10 mouse cellular contexts compared by ENCODE assay signal in genomic region chr4:43629106-43629817, GRCm38 (mm10). TPM values are rescaled to one million over a fixed set of nuclear protein-coding genes. Genes with fewer than 3 reads are reported as not detected.
DNase-seq lines count a peak whose midpoint lies in the region; ATAC-seq and TF ChIP-seq lines count a peak whose summit lies in the region.
"Had no signal": no experiment of that assay in that cellular context is flagged by ENCODE, and none has a peak within 500 bp of the region (broad histone marks: within the 10 kb centered on the region; RNA-seq: fewer than 3 reads in every experiment).

No protein-coding gene starts in this region.

- DNase-seq in gastrocnemius, adult 2 months, result no peak
- DNase-seq in gastrocnemius, postnatal 4 days (ENCODE audit: low spot score in 2 of 2), result no peak
- DNase-seq in ES-CJ7 (ENCODE audit: low read depth, low spot score) (peak; percentile 55), adipocyte (ENCODE audit: low spot score) (no peak)
- DNase-seq in embryo, embryonic 11 days, result peak; percentile 48
- peak in 2 of 3 experiments; percentile 34 to 49 for DNase-seq in liver, embryonic 14.5 days (ENCODE audit: low read depth in 3 of 3, low spot score in 3 of 3)
- no peak for DNase-seq in adrenal gland, postnatal 14 days
- no peak for DNase-seq in urinary bladder, postnatal 14 days (ENCODE audit: low spot score)

- ATAC-seq in liver, embryonic 14.5 days (ENCODE audit: insufficient read depth), result peak; percentile 60; the same call in 1 of the 2 replicates

- peak overlapping the region; percentile 40 for H3K4me2 ChIP-seq in liver, embryonic 14.5 days (ENCODE audit: low read depth)

- H3K9ac ChIP-seq in liver, embryonic 14.5 days (replicated peaks), result no peak overlapping the region; the same call in 1 of the 2 replicates
- H3K9ac ChIP-seq: limb, embryonic 13.5 days had no signal

- peak overlapping the region; percentile 63 for H3K27ac ChIP-seq in gastrocnemius, adult 2 months
- H3K27ac ChIP-seq in liver, embryonic 14.5 days, result no peak overlapping the region
- H3K27ac ChIP-seq: embryonic facial prominence, embryonic 13.5 days; limb, embryonic 13.5 days had no signal

- intact Hi-C loops in gastrocnemius, adult 2 months (cut with DNase I), result no loop called here

- peaks cover 26% of the 10 kb centered on the region for H3K27me3 ChIP-seq in liver, embryonic 14.5 days (ENCODE audit: control insufficient read depth, insufficient read depth, low read length)

- H3K9me3 ChIP-seq in liver, embryonic 14.5 days (ENCODE audit: control insufficient read depth, low read length), result peaks cover 8% of the 10 kb centered on the region

- H3K4me1 ChIP-seq in liver, embryonic 14.5 days (replicated peaks; ENCODE audit: control insufficient read depth in 2 of 2, insufficient read depth in 2 of 2, low read length in 1 of 2), result peaks cover 0 to 9% of the 10 kb centered on the region in 2 experiments; a peak in 2 of 4 replicates

- TF ChIP-seq CTCF in gastrocnemius, adult 2 months (IDR thresholded peaks at IDR 0.05), result no peak
- TF ChIP-seq CTCF in liver, embryonic 14.5 days (IDR thresholded peaks at IDR 0.05; ENCODE audit: low read depth), result 0 out of 2 replicates have a peak, but pooled peaks have one; percentile 8

- 38% methylated on average over 20 of the region's 20 CpGs for WGBS in liver, embryonic 14.5 days (ENCODE audit: insufficient replicate concordance)

- no peak for TF ChIP-seq EP300 in liver, embryonic 14.5 days (IDR thresholded peaks at IDR 0.05; ENCODE audit: low read depth)

- no peaks in the 10 kb centered on the region for H3K36me3 ChIP-seq in liver, embryonic 14.5 days (replicated peaks; ENCODE audit: control insufficient read depth, insufficient read depth, low read depth)
- H3K36me3 ChIP-seq: embryonic facial prominence, embryonic 13.5 days; limb, embryonic 13.5 days had no signal

- peak overlapping the region; percentile 47 for H3K4me3 ChIP-seq in gastrocnemius, adult 2 months
- no peak overlapping the region for H3K4me3 ChIP-seq in liver, embryonic 14.5 days (ENCODE audit: insufficient read depth in 1 of 2, low read depth in 2 of 2, low read length in 2 of 2)
- H3K4me3 ChIP-seq: embryonic facial prominence, embryonic 13.5 days; limb, embryonic 13.5 days had no signal

RNA-seq across cellular contexts. Expression of gene Npr2, which starts 2.5 kb away (rescaled TPM):
- total RNA-seq in gastrocnemius, adult 2 months (2021), result 10 to 100 TPM; 32.4 to 51.4 TPM
- 10 to 100 TPM; 42.9 to 49.7 TPM for total RNA-seq in gastrocnemius, postnatal 4 days (2021)
- 1.7 and 1.8 TPM in 2 replicates for polyA plus RNA-seq in liver, embryonic 14.5 days (2012; rRNA removed)
- polyA plus RNA-seq in liver, embryonic 14.5 days (2014; fragmentation: Nextera tagmentation; extraction: Ambion mirVana), result 0.72 and 0.80 TPM in 2 replicates
- total RNA-seq in adrenal gland, postnatal 14 days (2021), result 36.4 and 43.9 TPM in 2 replicates

RNA-seq across cellular contexts. Expression of gene Spag8, which starts 24.1 kb away (rescaled TPM):
- total RNA-seq in gastrocnemius, adult 2 months (2021), result under 1 TPM in 1 of 2 experiments, not detected in 1; 0.31 TPM
- total RNA-seq in gastrocnemius, postnatal 4 days (2021), result under 1 TPM in 1 of 2 experiments, not detected in 1; 0.26 TPM
- 0.16 and 0.31 TPM in 2 replicates for polyA plus RNA-seq in liver, embryonic 14.5 days (2012; rRNA removed)
- polyA plus RNA-seq in liver, embryonic 14.5 days (2014; fragmentation: Nextera tagmentation; extraction: Ambion mirVana), result 0.24 TPM in 1 of 2 replicates, not detected in the other
- total RNA-seq in adrenal gland, postnatal 14 days (2021), result 0.93 and 1.1 TPM in 2 replicates

RNA-seq across cellular contexts. Expression of gene Hint2, which starts 27.0 kb away (rescaled TPM):
- 10 to 100 TPM; 35.8 to 47.9 TPM for total RNA-seq in gastrocnemius, adult 2 months (2021)
- 10 to 100 TPM; 57.6 to 66.5 TPM for total RNA-seq in gastrocnemius, postnatal 4 days (2021)
- polyA plus RNA-seq in liver, embryonic 14.5 days (2012; rRNA removed), result 29.1 and 29.2 TPM in 2 replicates
- 76.8 and 77.6 TPM in 2 replicates for polyA plus RNA-seq in liver, embryonic 14.5 days (2014; fragmentation: Nextera tagmentation; extraction: Ambion mirVana)
- total RNA-seq in adrenal gland, postnatal 14 days (2021), result 91.7 and 99.5 TPM in 2 replicates

RNA-seq across cellular contexts. Expression of gene Tmem8b, which starts 39.5 kb away (rescaled TPM):
- 10 to 100 TPM in 1 of 2 experiments, 1 to 10 TPM in 1; 8.4 to 14.9 TPM for total RNA-seq in gastrocnemius, adult 2 months (2021)
- total RNA-seq in gastrocnemius, postnatal 4 days (2021), result 10 to 100 TPM in 1 of 2 experiments, 1 to 10 TPM in 1; 9.4 to 12.0 TPM
- polyA plus RNA-seq in liver, embryonic 14.5 days (2012; rRNA removed), result 0.22 and 0.37 TPM in 2 replicates
- 0.05 and 0.11 TPM in 2 replicates for polyA plus RNA-seq in liver, embryonic 14.5 days (2014; fragmentation: Nextera tagmentation; extraction: Ambion mirVana)
- total RNA-seq in adrenal gland, postnatal 14 days (2021), result 7.2 and 9.9 TPM in 2 replicates

RNA-seq across cellular contexts. Expression of gene Fam221b, which starts 39.7 kb away (rescaled TPM):
- total RNA-seq in gastrocnemius, adult 2 months (2021), result under 1 TPM; 0.08 to 0.15 TPM
- under 1 TPM; 0.13 to 0.44 TPM for total RNA-seq in gastrocnemius, postnatal 4 days (2021)
- polyA plus RNA-seq in liver, embryonic 14.5 days (2012; rRNA removed), result 0.01 and 0.02 TPM in 2 replicates
- 1.7 TPM in 2 replicates for polyA plus RNA-seq in liver, embryonic 14.5 days (2014; fragmentation: Nextera tagmentation; extraction: Ambion mirVana)
- total RNA-seq in adrenal gland, postnatal 14 days (2021), result 0.30 TPM in 1 of 2 replicates, not detected in the other

Comparison
In these comparisons a context has a peak if more than half of its experiments do, and no peak if none do; other contexts are left out.
1. DNase-seq: peak in ES-CJ7 (single experiment), embryo, embryonic 11 days (single experiment) and liver, embryonic 14.5 days (2 of 3); none in gastrocnemius, adult 2 months (single experiment), gastrocnemius, postnatal 4 days (0 of 2), adrenal gland, postnatal 14 days (single experiment), urinary bladder, postnatal 14 days (single experiment) and adipocyte (single experiment).